Mouse (Mus musculus) thymus, adult 18-20 months (tissue): Measurements from ENCODE around the gene Tmem212.
A peak's percentile ranks its signal among the peaks of the same experiment; 100 is the strongest.
"Not testable (repeated sequence)": the region's sequence is repeated elsewhere in the genome, so short reads cannot be mapped to it uniquely, and the experiment has no call there.

Source experiments
- DNase-seq, 2 experiments: peaks; one replicate each; pipeline ENCODE4 v3.0.0; 2022; ENCODE audit warnings: mixed read lengths in 2 of 2

Tmem212 gene

GRCm38 (mm10) chr3:27896318-27896892 is at the start of gene Tmem212:
Gene Tmem212, minus strand, starts transcription at chr3:27896368.
- DNase-seq, result no peak

- DNase-seq, result not testable (repeated sequence)
These were observed 49.2 kb upstream of the Tmem212 start for GRCm38 (mm10) chr3:27945397-27945796.

GRCm38 (mm10) chr3:27942991-27943390 is 46.8 kb upstream of the Tmem212 start:
- no peak for DNase-seq

- DNase-seq, result no peak
These were observed 45.5 kb upstream of the Tmem212 start for GRCm38 (mm10) chr3:27941634-27942033.

- DNase-seq, result peak in 1 of 2 experiments; percentile 5
These were observed 42.5 kb upstream of the Tmem212 start, which contains the start of gene Pld1 for GRCm38 (mm10) chr3:27938381-27939323. Gene Pld1, plus strand, starts transcription at chr3:27938695.

- no peak for DNase-seq
These were observed 41.3 kb upstream of the Tmem212 start for GRCm38 (mm10) chr3:27937144-27938110.

- no peak for DNase-seq
These were observed 40.6 kb upstream of the Tmem212 start for GRCm38 (mm10) chr3:27936731-27937130.

GRCm38 (mm10) chr3:27935644-27936043 is 39.5 kb upstream of the Tmem212 start:
- no peak for DNase-seq

- no peak for DNase-seq
These were observed 36.2 kb upstream of the Tmem212 start for GRCm38 (mm10) chr3:27932391-27932790.

GRCm38 (mm10) chr3:27929219-27929618 is 33.1 kb upstream of the Tmem212 start:
- no peak for DNase-seq

GRCm38 (mm10) chr3:27924037-27924436 is 27.9 kb upstream of the Tmem212 start:
- no peak for DNase-seq

GRCm38 (mm10) chr3:27921268-27922020 is 25.3 kb upstream of the Tmem212 start:
- no peak for DNase-seq

GRCm38 (mm10) chr3:27918656-27919436 is 22.7 kb upstream of the Tmem212 start:
- DNase-seq, result no peak

- no peak for DNase-seq
These were observed 12.8 kb upstream of the Tmem212 start for GRCm38 (mm10) chr3:27909016-27909415.

GRCm38 (mm10) chr3:27908316-27908715 is 12.1 kb upstream of the Tmem212 start:
- no peak for DNase-seq

GRCm38 (mm10) chr3:27907301-27907700 is 11.1 kb upstream of the Tmem212 start:
- no peak for DNase-seq

- no peak for DNase-seq
These were observed 10.6 kb upstream of the Tmem212 start for GRCm38 (mm10) chr3:27906647-27907209.

- no peak for DNase-seq
These were observed 8.6 kb upstream of the Tmem212 start for GRCm38 (mm10) chr3:27904659-27905330.

GRCm38 (mm10) chr3:27901846-27902245 is 5.7 kb upstream of the Tmem212 start:
- DNase-seq, result no peak
